Mouse (Mus musculus): ENCODE measurements around the gene Nlgn1.

DNA sequence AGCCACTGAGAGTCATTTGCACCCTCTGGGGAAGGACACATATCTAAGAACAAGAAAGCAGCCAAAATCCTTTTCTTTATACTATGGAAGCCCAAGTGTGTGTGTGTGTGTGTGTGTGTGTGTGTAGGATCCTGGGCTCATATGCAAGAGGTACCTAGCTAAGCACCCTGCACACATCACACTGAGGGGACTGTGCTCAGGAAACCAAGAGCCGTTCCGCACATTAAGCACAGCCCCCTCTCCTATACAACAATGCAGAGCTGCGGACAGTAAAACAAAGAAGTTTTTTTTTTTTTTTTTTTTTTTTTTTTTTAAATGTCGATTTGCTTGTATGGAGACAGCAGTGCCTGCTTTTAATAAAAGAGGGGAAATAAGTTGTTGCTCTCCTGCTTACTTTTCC, 659.5 kb downstream of the Nlgn1 start:
- TF ChIP-seq CTCF (IDR thresholded peaks at IDR 0.05; ENCODE audit: low read depth) = no peak
- no peak for TF ChIP-seq EP300 (IDR thresholded peaks at IDR 0.05; ENCODE audit: low read depth)

Measured in liver, embryonic 14.5 days (tissue).